Mouse (Mus musculus) mouse trophoblast stem cell (cell line): Measurements from ENCODE around the gene Dhcr24.

Source experiments
- in situ Hi-C, 2 experiments: fragments of 300-500 bp; cut with MseI, MboI; formaldehyde crosslinking; loops; 2 replicates in 1 of 2; 3 replicates in 1 of 2; pipeline ENCODE4 v1.15.1; 2025

Dhcr24 gene

DNA sequence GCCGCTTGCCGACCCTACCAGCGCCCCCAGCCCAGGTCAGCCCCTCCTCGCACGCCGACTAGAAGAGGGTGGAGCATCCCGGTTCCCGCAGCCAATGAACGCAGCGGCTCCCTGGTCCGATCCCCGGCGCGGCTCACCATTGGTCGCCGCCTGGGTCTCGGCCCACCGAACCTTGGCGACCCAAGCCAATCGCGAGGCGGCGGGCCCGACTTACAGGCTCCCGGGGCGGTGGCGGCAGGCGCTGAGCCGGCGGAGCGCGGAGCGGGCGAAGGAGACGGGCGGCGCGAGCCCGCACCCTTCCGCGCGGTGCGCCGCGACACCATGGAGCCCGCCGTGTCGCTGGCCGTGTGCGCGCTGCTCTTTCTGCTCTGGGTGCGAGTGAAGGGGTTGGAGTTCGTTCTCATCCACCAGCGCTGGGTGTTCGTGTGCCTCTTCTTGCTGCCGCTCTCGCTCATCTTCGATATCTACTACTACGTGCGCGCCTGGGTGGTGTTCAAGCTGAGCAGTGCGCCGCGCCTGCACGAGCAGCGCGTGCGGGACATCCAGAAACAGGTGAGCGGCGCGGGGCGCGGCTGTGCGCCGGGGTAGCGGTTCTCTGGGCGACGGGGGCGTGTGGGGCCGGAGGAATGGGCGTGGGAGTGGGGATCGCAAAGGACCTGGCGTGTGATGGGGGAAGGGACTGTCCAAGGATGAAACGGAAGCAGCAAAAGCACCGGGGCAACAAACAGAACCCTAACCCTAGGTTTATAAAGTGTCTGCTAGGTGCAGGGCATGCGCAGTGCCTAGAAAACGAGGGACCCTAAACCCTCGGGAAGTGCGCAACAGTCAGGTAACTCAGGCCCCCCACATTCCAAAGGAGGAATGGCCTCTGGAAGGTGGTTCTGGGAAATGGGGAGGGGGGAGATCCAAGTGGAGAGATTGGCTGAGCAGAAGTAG is at the start of gene Dhcr24:
TSS of gene Dhcr24 (plus strand) at position 193 of the 936 bp plus-strand sequence.
- in situ Hi-C loops = no loop called here

DNA sequence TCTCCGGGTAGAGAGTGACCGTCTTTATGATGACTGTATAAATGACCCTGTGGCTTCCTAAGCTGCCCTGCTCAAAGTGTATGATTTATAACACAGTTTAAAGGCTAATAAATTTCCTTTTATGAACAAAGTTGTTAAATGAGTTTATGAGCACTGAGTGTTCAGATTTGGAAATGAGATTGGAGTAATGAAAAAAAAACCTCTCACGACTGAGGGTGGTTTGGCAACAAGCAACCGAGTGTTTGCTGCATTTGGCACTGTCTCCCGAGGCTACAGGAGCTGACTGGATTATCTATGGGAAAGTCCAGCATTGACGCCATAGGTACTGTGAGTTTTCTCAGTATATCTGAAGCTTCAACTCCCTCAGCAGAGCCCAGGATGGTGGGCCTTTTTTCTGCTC is 46.2 kb upstream of the Dhcr24 start:
- in situ Hi-C loops = no loop called here

DNA sequence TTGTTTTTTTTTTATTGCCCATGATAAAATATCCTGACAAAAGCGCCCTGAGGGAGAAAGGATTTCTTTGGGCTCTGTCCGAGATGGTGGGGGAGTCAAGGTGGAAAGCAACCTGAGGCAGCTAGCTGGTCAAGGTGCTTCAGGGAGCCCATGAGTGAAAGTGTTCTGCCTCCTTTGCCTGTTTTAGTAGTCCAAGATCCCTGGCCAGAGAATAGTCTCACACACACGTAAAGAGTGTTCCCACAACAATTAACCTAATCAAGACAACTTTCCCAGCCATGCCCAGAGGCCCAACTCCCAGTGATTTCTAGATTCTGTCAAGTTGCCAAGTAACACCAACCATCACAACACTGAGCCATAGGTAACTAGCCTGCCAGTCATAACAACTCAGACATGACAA is 38.3 kb upstream of the Dhcr24 start:
- in situ Hi-C loops = no loop called here

GRCm38 (mm10) chr4:106524131-106524530 is 36.7 kb upstream of the Dhcr24 start:
- in situ Hi-C loops = no loop called here

DNA sequence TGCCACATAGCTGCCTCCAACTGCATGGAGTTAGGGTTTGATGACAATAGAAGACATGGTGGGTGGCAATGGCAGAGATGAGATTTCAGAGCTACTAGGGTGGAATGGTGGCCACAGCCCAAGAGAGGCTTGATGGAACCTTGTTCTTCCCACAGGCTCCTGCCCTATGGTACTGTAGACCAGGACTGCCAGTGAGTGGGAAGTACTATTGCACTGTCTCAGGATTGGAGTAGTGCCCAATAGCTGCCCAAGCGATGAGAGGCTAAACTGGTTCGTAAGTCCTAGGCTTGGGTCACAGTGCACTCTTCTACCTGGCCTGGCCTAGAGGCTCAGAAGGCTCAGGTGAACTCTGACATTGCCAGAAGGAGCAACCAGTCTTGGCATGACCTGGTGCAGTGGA is 35.8 kb upstream of the Dhcr24 start:
- in situ Hi-C loops = loop anchor here in 1 of 2 experiments (5.0 kb wide), 1 partner anchor 53 kb away; no protein-coding TSS in a partner anchor

- in situ Hi-C loops = loop anchor here in 1 of 2 experiments (5.0 kb wide), 1 partner anchor 56 kb away; no protein-coding TSS in a partner anchor
Measured at GRCm38 (mm10) chr4:106527856-106528547, 32.8 kb upstream of the Dhcr24 start.

- in situ Hi-C loops = loop anchor here (5.0 kb wide), 1 partner anchor 57 kb away; no protein-coding TSS in a partner anchor
Measured at GRCm38 (mm10) chr4:106529375-106530112, 31.3 kb upstream of the Dhcr24 start.

DNA sequence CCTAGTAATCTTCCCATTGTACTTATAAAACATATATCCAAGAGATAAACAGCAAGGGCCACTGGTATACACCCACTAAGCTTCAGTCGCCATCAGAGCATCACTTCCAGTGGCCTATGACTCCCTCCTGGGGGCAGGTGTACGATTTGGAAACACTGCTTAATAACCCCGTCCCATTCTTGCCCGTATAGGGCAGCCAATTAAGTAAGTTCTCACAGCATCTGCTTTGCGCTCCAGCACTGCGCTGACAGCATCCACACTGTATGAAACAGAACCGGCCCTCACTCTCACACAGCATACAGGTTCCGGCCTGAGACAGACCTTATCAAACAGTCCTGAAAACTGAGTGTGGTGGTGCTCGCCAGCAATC is 30.7 kb upstream of the Dhcr24 start:
- in situ Hi-C loops = loop anchor here in 1 of 2 experiments (5.0 kb wide), 1 partner anchor 58 kb away; no protein-coding TSS in a partner anchor

DNA sequence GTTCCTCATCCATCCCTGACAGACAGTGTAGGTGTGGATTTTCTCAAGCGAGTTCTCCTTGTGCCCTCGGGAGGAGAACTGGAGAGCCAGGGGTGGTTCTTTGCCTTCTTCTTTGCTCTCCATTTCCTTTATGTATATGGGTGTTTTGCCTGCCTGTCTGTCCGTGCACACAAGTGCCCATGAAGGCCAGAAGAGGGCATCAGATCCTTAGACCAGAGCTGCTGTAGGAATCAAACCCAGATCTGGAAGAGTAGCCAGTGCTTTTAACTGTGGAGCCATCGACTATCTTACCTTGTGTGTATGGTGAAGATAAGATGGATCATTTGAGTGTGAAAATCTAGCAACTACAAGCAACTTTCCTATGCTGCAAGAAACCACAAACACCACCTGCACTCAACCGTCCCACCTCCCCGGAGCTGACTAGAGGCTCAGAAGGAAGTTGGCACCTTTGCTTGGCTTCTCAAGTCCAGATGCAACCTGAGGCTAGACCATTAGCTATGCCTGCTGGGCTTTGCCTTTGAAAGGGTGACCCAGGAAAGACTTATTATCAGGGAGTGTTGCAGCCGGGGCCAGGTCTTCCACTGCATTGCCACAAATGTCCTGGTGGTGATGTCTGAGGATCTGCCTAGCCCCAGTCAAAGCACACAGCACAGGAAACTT is 27.3 kb upstream of the Dhcr24 start:
- in situ Hi-C loops = loop anchor here in 1 of 2 experiments (5.0 kb wide), 1 partner anchor 61 kb away; no protein-coding TSS in a partner anchor

GRCm38 (mm10) chr4:106534256-106534655 is 26.6 kb upstream of the Dhcr24 start:
- in situ Hi-C loops = loop anchor here in 1 of 2 experiments (5.0 kb wide), 1 partner anchor 62 kb away; no protein-coding TSS in a partner anchor

- in situ Hi-C loops = no loop called here
Measured at GRCm38 (mm10) chr4:106539756-106540155, 21.1 kb upstream of the Dhcr24 start.

DNA sequence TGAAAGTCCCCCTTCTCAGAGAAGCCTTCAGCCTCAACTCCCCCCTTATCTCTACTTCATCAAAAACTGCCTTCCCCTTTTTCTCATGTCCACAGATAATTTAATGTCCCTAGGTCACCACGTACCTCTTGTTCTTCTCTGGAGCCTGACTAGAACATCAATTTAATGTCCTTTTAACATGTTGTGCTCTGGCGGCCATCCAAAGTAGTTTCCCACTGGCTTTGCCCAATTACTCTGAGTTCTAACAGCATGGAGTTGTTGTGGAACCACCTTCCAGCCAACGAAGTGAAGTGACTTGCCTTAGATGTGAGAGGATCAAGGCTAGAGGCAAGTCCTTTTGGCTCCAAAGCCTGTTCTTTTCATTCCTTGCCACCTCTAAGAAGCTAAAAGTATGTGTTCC is 19.3 kb upstream of the Dhcr24 start:
- in situ Hi-C loops = no loop called here

DNA sequence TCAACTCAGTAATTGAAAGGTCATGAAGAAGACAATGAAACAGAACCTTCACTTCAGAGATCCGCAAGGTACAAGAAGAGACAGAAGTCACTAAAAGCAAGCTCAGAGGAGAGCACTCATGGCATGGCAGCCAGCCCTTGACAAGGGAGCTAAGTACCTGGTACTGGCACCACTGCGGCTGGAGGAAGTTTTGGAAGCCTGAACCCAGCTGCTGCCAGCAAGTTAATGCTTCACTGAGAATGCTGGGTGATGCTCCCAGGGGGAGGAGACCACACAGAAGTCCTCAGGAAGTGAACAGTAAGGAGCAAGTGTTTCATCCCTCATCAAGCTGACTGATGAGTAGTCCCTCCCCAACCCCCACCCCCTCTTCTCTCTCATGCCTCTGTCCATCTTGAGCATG is 18.6 kb upstream of the Dhcr24 start:
- in situ Hi-C loops = no loop called here

DNA sequence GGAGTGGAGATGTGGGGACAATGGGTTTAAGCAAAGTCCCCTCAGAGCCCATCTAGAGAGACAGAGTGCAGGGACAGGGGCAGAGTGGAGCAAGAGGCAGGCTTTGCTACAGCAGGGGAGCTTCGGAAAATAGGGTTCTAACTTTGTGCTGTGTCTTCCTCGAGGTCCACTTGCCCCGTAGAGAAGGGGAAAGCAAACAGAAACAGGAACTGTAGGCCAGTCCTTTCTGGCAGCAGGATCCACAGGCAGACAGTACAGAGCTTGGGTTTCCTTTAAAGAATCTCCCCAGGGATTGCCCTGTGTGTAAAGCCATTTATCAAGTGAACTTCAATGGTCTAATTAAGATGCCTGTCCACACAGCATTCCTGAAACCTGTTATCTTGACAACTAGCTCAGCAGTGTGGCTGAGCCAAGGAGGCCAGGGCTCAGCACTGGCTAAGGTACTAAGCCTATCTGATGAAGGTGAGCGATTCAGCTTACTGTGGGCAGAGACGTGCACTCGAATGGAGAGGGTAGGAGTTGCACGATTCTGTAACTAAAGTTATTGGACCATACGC is 14.9 kb upstream of the Dhcr24 start:
- in situ Hi-C loops = no loop called here

GRCm38 (mm10) chr4:106546896-106547295 is 13.9 kb upstream of the Dhcr24 start:
- in situ Hi-C loops = no loop called here

DNA sequence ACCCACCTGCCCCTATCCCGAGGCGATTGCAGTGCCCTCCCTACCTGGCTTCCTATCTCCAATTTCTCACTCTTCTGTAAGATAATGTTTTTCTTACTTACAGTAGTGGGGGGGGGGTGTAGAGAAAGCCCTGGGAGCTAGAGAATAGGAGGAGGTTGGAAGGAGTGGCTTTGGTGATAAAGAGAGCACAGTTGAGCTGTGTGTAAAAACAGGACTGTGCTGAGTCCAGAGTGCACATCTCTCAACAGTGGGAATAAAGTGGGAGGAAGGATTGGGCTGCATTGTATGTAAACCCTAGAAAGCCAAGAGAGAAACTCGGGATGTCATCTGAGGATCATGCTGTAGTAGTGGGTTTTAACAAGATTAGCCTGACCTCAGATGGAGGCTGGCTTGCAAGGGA is 12.7 kb upstream of the Dhcr24 start:
- in situ Hi-C loops = no loop called here

GRCm38 (mm10) chr4:106550516-106551166 is 10.2 kb upstream of the Dhcr24 start:
- in situ Hi-C loops = no loop called here

DNA sequence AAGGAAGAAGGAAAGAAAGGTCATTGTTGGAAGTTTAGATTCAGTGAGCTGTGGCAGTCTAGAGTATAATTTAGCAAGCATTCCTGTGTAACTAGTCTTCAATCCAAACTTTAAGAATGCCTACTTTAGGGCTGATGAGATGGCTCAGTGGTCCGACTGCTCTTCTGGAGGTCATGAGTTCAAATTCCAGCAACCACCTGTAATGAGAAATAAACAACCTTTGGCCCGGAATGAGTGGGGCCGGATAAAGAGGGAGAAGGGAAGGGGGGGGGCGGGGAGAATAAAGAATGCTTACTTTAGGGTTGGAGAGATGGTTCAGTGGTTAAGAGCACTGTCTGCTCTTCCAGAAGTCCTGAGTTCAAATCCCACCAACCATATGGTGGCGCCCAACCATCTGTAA is 3.6 kb upstream of the Dhcr24 start:
- in situ Hi-C loops = no loop called here

DNA sequence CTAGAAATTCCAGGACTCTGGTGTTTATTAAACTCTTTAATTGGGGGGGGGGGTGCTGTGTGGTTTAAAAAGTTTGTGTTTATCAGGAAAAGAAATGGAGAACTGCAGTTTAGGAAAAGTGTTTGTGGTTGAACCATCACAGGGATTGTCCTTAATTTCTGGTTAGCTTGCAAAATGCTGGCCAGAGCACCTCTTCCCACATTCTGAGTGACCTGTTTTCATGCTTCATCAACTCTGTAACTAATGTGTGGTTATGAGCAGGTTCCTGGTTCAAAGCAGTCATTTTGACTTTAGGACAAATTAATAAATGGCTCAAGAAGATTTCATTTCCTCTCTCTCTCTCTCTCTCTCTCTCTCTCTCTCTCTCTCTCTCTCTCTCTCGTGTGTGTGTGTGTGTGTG is 2.9 kb upstream of the Dhcr24 start:
- in situ Hi-C loops = no loop called here
